Comparison of ENCODE assay signal across 19 mouse cellular contexts in genomic region chr12:91799821-91800335, GRCm38 (mm10). TPM values are rescaled to one million over a fixed set of nuclear protein-coding genes. Genes with fewer than 3 reads are reported as not detected.
A peak's percentile ranks its signal among the peaks of the same experiment; 100 is the strongest.
DNase-seq lines count a peak whose midpoint lies in the region; ATAC-seq and TF ChIP-seq lines count a peak whose summit lies in the region.
"Had no signal": no experiment of that assay in that cellular context is flagged by ENCODE, and none has a peak within 500 bp of the region (broad histone marks: within the 10 kb centered on the region; RNA-seq: fewer than 3 reads in every experiment).

No protein-coding gene starts in this region.

- peak overlapping the region; percentile 5; the same call in 1 of the 2 replicates for H3K27ac ChIP-seq in MEL (ENCODE audit: control insufficient read depth, low read depth, low read length)
- H3K27ac ChIP-seq: embryonic facial prominence, embryonic 12.5 days; embryonic facial prominence, embryonic 15.5 days; heart, adult 2 months; heart, embryonic 10.5 days; heart, embryonic 13.5 days; hindbrain, embryonic 14.5 days; hindbrain, postnatal 0 days had no signal

- H3K79me2 ChIP-seq in MEL (ENCODE audit: control insufficient read depth, insufficient read depth, low read length, poor library complexity), result no peaks in the 10 kb centered on the region
- no peaks in the 10 kb centered on the region for H3K79me2 ChIP-seq in myocyte (ENCODE audit: control insufficient read depth, insufficient read depth)

- TF ChIP-seq EP300 in MEL (IDR thresholded peaks at IDR 0.05; ENCODE audit: low read depth in 1 of 2, low read length in 2 of 2), result no peak

- H3K27me3 ChIP-seq in MEL (ENCODE audit: control insufficient read depth in 1 of 2, insufficient read depth in 2 of 2, low read length in 2 of 2), result no peaks in the 10 kb centered on the region
- no peaks in the 10 kb centered on the region for H3K27me3 ChIP-seq in myocyte (ENCODE audit: control insufficient read depth, insufficient read depth, insufficient read length)
- H3K27me3 ChIP-seq: embryonic facial prominence, embryonic 12.5 days; embryonic facial prominence, embryonic 15.5 days had no signal

- no peak for TF ChIP-seq RAD21 in MEL (IDR thresholded peaks at IDR 0.05; ENCODE audit: low read depth, low read length)

- peak overlapping the region; percentile 48 to 60 for H3K4me3 ChIP-seq in MEL (ENCODE audit: control insufficient read depth in 1 of 2, insufficient read depth in 1 of 2, low read depth in 2 of 2, low read length in 2 of 2)
- no peak overlapping the region for H3K4me3 ChIP-seq in myocyte
- H3K4me3 ChIP-seq: embryonic facial prominence, embryonic 12.5 days; embryonic facial prominence, embryonic 15.5 days; heart, adult 2 months; heart, embryonic 10.5 days; heart, embryonic 13.5 days had no signal

- no peaks in the 10 kb centered on the region for H3K9me3 ChIP-seq in MEL (replicated peaks; ENCODE audit: insufficient read depth, low read length)
- H3K9me3 ChIP-seq: embryonic facial prominence, embryonic 12.5 days; embryonic facial prominence, embryonic 15.5 days; heart, embryonic 10.5 days; heart, embryonic 13.5 days had no signal

- H3K4me1 ChIP-seq in MEL (ENCODE audit: control insufficient read depth in 1 of 2, insufficient read depth in 2 of 2, low read length in 2 of 2), result peaks cover 5 to 19% of the 10 kb centered on the region in 2 experiments; a peak in 3 of 4 replicates
- H3K4me1 ChIP-seq: embryonic facial prominence, embryonic 12.5 days; embryonic facial prominence, embryonic 15.5 days; heart, embryonic 10.5 days; heart, embryonic 13.5 days had no signal

- H3K36me3 ChIP-seq in MEL (ENCODE audit: control insufficient read depth in 1 of 2, insufficient read depth in 2 of 2, low read length in 2 of 2) (peaks cover 0 to 12% of the 10 kb centered on the region in 2 experiments; a peak in 2 of 4 replicates), myocyte (ENCODE audit: control insufficient read depth, insufficient read depth) (no peaks in the 10 kb centered on the region)
- H3K36me3 ChIP-seq: embryonic facial prominence, embryonic 12.5 days; embryonic facial prominence, embryonic 15.5 days; heart, embryonic 10.5 days; heart, embryonic 13.5 days had no signal

- TF ChIP-seq POLR2A in MEL (IDR thresholded peaks at IDR 0.05; ENCODE audit: control insufficient read depth in 1 of 2, insufficient read depth in 1 of 2, low read depth in 1 of 2, low read length in 2 of 2, poor library complexity in 1 of 2) (no peak), myocyte (IDR thresholded peaks at IDR 0.05; ENCODE audit: insufficient read length, low read depth) (no peak)

- ATAC-seq in megakaryocyte, adult 5-6 weeks (ENCODE audit: poor library complexity, severe bottlenecking), result peak; percentile 46
- ATAC-seq: hindbrain, postnatal 0 days had no signal

- no peak for TF ChIP-seq CTCF in MEL (IDR thresholded peaks at IDR 0.05 in 2 of 3, conservative IDR thresholded peaks at IDR 0.05 in 1 of 3; ENCODE audit: control insufficient read depth in 1 of 3, insufficient read depth in 1 of 3, low read depth in 2 of 3, low read length in 3 of 3, poor library complexity in 1 of 3, severe bottlenecking in 1 of 3)

- peak overlapping the region; percentile 54 for H3K4me2 ChIP-seq in myocyte (ENCODE audit: low read depth)
- H3K4me2 ChIP-seq: embryonic facial prominence, embryonic 12.5 days; embryonic facial prominence, embryonic 15.5 days; heart, embryonic 13.5 days; hindbrain, embryonic 14.5 days had no signal

- H3ac ChIP-seq in myocyte (ENCODE audit: control insufficient read depth, insufficient read length), result no peak overlapping the region

- DNase-seq in A20 (ENCODE audit: low read depth, low spot score) (peak; percentile 70), MEL (ENCODE audit: low read depth, low spot score) (peak; percentile 62), MN1 (ENCODE audit: low spot score) (no peak)
- DNase-seq in embryo, embryonic 11 days, result no peak
- DNase-seq in adrenal gland, postnatal 10 days, result no peak
- DNase-seq: adrenal gland, adult 2 months; adrenal gland, postnatal 25 days; cerebellum, adult 11-12 months; gastrocnemius, postnatal 25 days; heart, adult 2 months; heart, postnatal 4 days had no signal

- peak overlapping the region; percentile 25 for H3K9ac ChIP-seq in MEL (ENCODE audit: control insufficient read depth, low read depth, low read length, poor library complexity, severe bottlenecking)
- H3K9ac ChIP-seq: embryonic facial prominence, embryonic 12.5 days; embryonic facial prominence, embryonic 15.5 days; heart, embryonic 13.5 days; hindbrain, embryonic 14.5 days had no signal

TF ChIP-seq in MEL, 35 proteins besides CTCF, POLR2A, EP300 and RAD21:
- TF ChIP-seq ELF1 (IDR thresholded peaks at IDR 0.05; ENCODE audit: low read depth, low read length) (no peak), USF2 (IDR thresholded peaks at IDR 0.05; ENCODE audit: borderline replicate concordance in 1 of 2, insufficient read depth in 1 of 2, low read depth in 1 of 2, low read length in 2 of 2) (no peak), ZKSCAN1 (IDR thresholded peaks at IDR 0.05; ENCODE audit: low read depth, low read length) (no peak), MXI1 (IDR thresholded peaks at IDR 0.05; ENCODE audit: low read depth, low read length) (peak; percentile 64)
TF ChIP-seq in MEL: peak in this region for 1.

TF ChIP-seq in myocyte, 11 proteins besides CTCF, POLR2A, EP300 and RAD21:
- no peak for TF ChIP-seq CEBPB (IDR thresholded peaks at IDR 0.05; ENCODE audit: insufficient read depth, poor library complexity, severe bottlenecking)
- no peak for TF ChIP-seq MYOD1 (IDR thresholded peaks at IDR 0.05; ENCODE audit: control insufficient read depth in 1 of 3, insufficient read length in 2 of 3, low read depth in 2 of 3)
- no peak for TF ChIP-seq MAX (IDR thresholded peaks at IDR 0.05; ENCODE audit: low read depth)
- TF ChIP-seq MYOG (IDR thresholded peaks at IDR 0.05; ENCODE audit: control insufficient read depth in 1 of 3, insufficient read depth in 1 of 3, insufficient read length in 2 of 3, low read depth in 2 of 3), result no peak

RNA-seq across cellular contexts. Expression of gene Ston2, which starts 11.7 kb away (rescaled TPM):
- not detected in 2 replicates for total RNA-seq in MEL (2012; rRNA removed)
- not detected for polyA plus RNA-seq in MEL (2012; ENCODE audit: insufficient read depth in 1 of 2, insufficient read length in 2 of 2, low read depth in 1 of 2, low replicate concordance in 2 of 2, missing spikeins in 1 of 2)
- 3.9 and 6.2 TPM in 2 replicates for total RNA-seq in megakaryocyte, adult 5-6 weeks (2015)
- total RNA-seq in megakaryocyte, adult 5-6 weeks (2017), result 2.5 and 4.6 TPM in 2 replicates
- polyA plus RNA-seq in myocyte (2012; fragmentation: generic; extraction: Trizol), result 12.3 TPM
- 10 to 100 TPM; 10.0 to 12.9 TPM for total RNA-seq in adrenal gland, postnatal 10 days (2021)

RNA-seq across cellular contexts. Expression of gene Sel1l, which starts 49.1 kb away (rescaled TPM):
- 29.6 and 35.6 TPM in 2 replicates for total RNA-seq in MEL (2012; rRNA removed)
- polyA plus RNA-seq in MEL (2012; ENCODE audit: insufficient read depth in 1 of 2, insufficient read length in 2 of 2, low read depth in 1 of 2, low replicate concordance in 2 of 2, missing spikeins in 1 of 2), result 100 to 1,000 TPM in 1 of 2 experiments, 10 to 100 TPM in 1; 32.0 to 299 TPM
- total RNA-seq in megakaryocyte, adult 5-6 weeks (2015), result 66.3 TPM in 2 replicates
- 64.8 and 73.3 TPM in 2 replicates for total RNA-seq in megakaryocyte, adult 5-6 weeks (2017)
- polyA plus RNA-seq in myocyte (2012; fragmentation: generic; extraction: Trizol), result 54.2 TPM
- total RNA-seq in adrenal gland, postnatal 10 days (2021), result 100 to 1,000 TPM; 122 to 151 TPM

Comparison
In these comparisons a context has a peak if more than half of its experiments do, and no peak if none do; other contexts are left out.
1. DNase-seq: peak in A20 (single experiment) and MEL (single experiment); none in embryo, embryonic 11 days (single experiment), adrenal gland, postnatal 10 days (single experiment) and MN1 (single experiment).